16 mouse cellular contexts compared by ENCODE assay signal in the genomic region with DNA sequence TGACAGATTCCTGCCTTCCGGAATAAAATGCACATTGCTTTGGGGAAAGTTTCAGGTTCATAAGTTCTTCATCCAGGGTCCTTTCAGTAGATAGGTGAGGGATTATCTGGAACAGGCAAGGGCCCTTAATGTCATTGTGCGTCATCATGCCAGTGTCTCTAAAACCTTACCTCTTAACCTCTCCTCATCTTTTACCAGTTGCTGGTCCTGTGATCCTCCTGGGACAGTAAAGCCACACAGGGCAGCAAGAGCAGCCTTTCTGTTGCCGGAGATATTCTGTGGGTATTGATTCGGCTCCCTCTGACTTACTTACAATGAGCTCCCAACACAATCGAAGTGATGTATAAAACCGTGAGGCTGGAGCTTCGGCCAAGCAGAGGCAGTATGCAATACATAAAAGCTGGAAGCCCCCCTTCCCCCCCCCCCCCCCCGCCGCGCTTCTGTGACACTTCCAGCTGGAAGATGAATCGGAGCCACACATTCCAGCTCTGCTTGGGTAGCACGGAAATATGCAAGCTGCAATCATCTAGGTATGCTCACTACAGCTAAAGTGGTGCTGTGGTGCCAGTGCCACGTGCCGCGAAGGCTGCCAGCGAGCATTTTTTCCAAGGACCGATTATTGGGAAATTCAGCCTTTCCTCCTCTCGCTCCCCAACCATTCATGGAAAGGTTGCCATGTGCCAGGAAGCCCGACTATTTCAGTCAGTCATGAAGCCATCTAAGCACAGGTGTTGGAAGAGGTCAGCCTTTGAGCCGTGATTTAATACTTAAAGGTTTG.
DNase-seq lines count a peak whose midpoint lies in the region; ATAC-seq and TF ChIP-seq lines count a peak whose summit lies in the region.
"Had no signal": no experiment of that assay in that cellular context is flagged by ENCODE, and none has a peak within 500 bp of the region (broad histone marks: within the 10 kb centered on the region; RNA-seq: fewer than 3 reads in every experiment).

No protein-coding gene starts in this region.

- no peak for TF ChIP-seq EP300 in lung, postnatal 0 days (IDR thresholded peaks at IDR 0.05)

- no peak for TF ChIP-seq CTCF in lung, postnatal 0 days (IDR thresholded peaks at IDR 0.05)
- TF ChIP-seq CTCF in lung, adult 2 months (IDR thresholded peaks at IDR 0.05; ENCODE audit: insufficient read depth, low read length): no peak

- DNase-seq in adrenal gland, postnatal 14 days: peak; percentile 27
- DNase-seq in adrenal gland, postnatal 36 days: no peak
- DNase-seq in hindbrain, embryonic 11.5 days (ENCODE audit: low spot score): no peak
- DNase-seq in lung, postnatal 0 days (ENCODE audit: low spot score): peak; percentile 28
- DNase-seq in lung, adult 2 months: no peak
- peak; percentile 71 for DNase-seq in fibroblast of lung, adult 2 months (ENCODE audit: low read depth)
- DNase-seq: heart, postnatal 36 days; kidney, adult 11 months; kidney, postnatal 14 days; layer of hippocampus, adult 9-11 months; liver, embryonic 13.5 days; thymus, postnatal 25 days had no signal

- H3K4me1 ChIP-seq in hindbrain, embryonic 13.5 days (replicated peaks): peaks cover 29% of the 10 kb centered on the region
- H3K4me1 ChIP-seq in hindbrain, embryonic 11.5 days (replicated peaks; ENCODE audit: control insufficient read depth, insufficient read depth, low read length): peaks cover 3% of the 10 kb centered on the region; the same call in 1 of the 2 replicates
- no peaks in the 10 kb centered on the region for H3K4me1 ChIP-seq in lung, postnatal 0 days (ENCODE audit: insufficient read depth, low read depth, low read length)
- no peaks in the 10 kb centered on the region for H3K4me1 ChIP-seq in lung, adult 2 months (ENCODE audit: control insufficient read depth, insufficient read depth, low read length)
- peaks cover 10% of the 10 kb centered on the region for H3K4me1 ChIP-seq in intestine, embryonic 16.5 days (ENCODE audit: control insufficient read depth, insufficient read depth, low read length)
- H3K4me1 ChIP-seq: liver, embryonic 13.5 days had no signal

- H3K4me3 ChIP-seq in hindbrain, embryonic 13.5 days: no peak overlapping the region
- H3K4me3 ChIP-seq in hindbrain, embryonic 11.5 days (ENCODE audit: low read depth, low read length): no peak overlapping the region
- H3K4me3 ChIP-seq in lung, postnatal 0 days (ENCODE audit: low read depth, low read length): no peak overlapping the region
- H3K4me3 ChIP-seq in lung, adult 2 months (replicated peaks; ENCODE audit: extremely low read depth, low read depth, low read length): no peak overlapping the region
- H3K4me3 ChIP-seq in intestine, embryonic 16.5 days (ENCODE audit: low read length): no peak overlapping the region
- H3K4me3 ChIP-seq: heart, embryonic 12.5 days; liver, embryonic 13.5 days; midbrain, embryonic 12.5 days had no signal

- TF ChIP-seq POLR2A in lung, adult 2 months (IDR thresholded peaks at IDR 0.05; ENCODE audit: borderline replicate concordance, extremely low read depth, low read depth, low read length): no peak

- no peak overlapping the region for H3K4me2 ChIP-seq in hindbrain, embryonic 13.5 days
- no peak overlapping the region for H3K4me2 ChIP-seq in hindbrain, embryonic 11.5 days (replicated peaks; ENCODE audit: low read depth, low read length)
- H3K4me2 ChIP-seq in lung, postnatal 0 days (replicated peaks; ENCODE audit: low read depth, low read length): no peak overlapping the region
- H3K4me2 ChIP-seq in intestine, embryonic 16.5 days (ENCODE audit: low read depth, low read length): no peak overlapping the region
- H3K4me2 ChIP-seq: heart, embryonic 12.5 days; liver, embryonic 13.5 days; midbrain, embryonic 12.5 days had no signal

- no peaks in the 10 kb centered on the region for H3K36me3 ChIP-seq in hindbrain, embryonic 13.5 days
- H3K36me3 ChIP-seq in hindbrain, embryonic 11.5 days (ENCODE audit: control insufficient read depth, insufficient read depth, low read length): no peaks in the 10 kb centered on the region
- H3K36me3 ChIP-seq in lung, postnatal 0 days (ENCODE audit: insufficient read depth, low read length): no peaks in the 10 kb centered on the region
- H3K36me3 ChIP-seq in intestine, embryonic 16.5 days (ENCODE audit: control insufficient read depth, insufficient read depth, low read length): no peaks in the 10 kb centered on the region
- H3K36me3 ChIP-seq: heart, embryonic 12.5 days; liver, embryonic 13.5 days; midbrain, embryonic 12.5 days had no signal

- no peak overlapping the region for H3K9ac ChIP-seq in hindbrain, embryonic 13.5 days
- no peak overlapping the region for H3K9ac ChIP-seq in hindbrain, embryonic 11.5 days (ENCODE audit: low read depth, low read length)
- H3K9ac ChIP-seq in lung, postnatal 0 days (replicated peaks; ENCODE audit: low read depth): no peak overlapping the region
- no peak overlapping the region for H3K9ac ChIP-seq in intestine, embryonic 16.5 days (ENCODE audit: low read depth, low read length)
- H3K9ac ChIP-seq: heart, embryonic 12.5 days; liver, embryonic 13.5 days; midbrain, embryonic 12.5 days had no signal

- H3K27ac ChIP-seq in hindbrain, embryonic 13.5 days: 0 out of 2 replicates have a peak overlapping the region, but pooled peaks have one; percentile 4
- no peak overlapping the region for H3K27ac ChIP-seq in hindbrain, embryonic 11.5 days (ENCODE audit: low read depth, low read length)
- no peak overlapping the region for H3K27ac ChIP-seq in lung, postnatal 0 days (ENCODE audit: low read length)
- H3K27ac ChIP-seq in intestine, embryonic 16.5 days (ENCODE audit: low read length): no peak overlapping the region
- H3K27ac ChIP-seq: liver, embryonic 13.5 days; midbrain, embryonic 12.5 days had no signal

- no peaks in the 10 kb centered on the region for H3K27me3 ChIP-seq in hindbrain, embryonic 13.5 days
- no peaks in the 10 kb centered on the region for H3K27me3 ChIP-seq in hindbrain, embryonic 11.5 days (ENCODE audit: control insufficient read depth, insufficient read depth, low read length)
- H3K27me3 ChIP-seq in lung, postnatal 0 days (replicated peaks; ENCODE audit: insufficient read depth, low read length): no peaks in the 10 kb centered on the region
- no peaks in the 10 kb centered on the region for H3K27me3 ChIP-seq in intestine, embryonic 16.5 days (replicated peaks; ENCODE audit: control insufficient read depth, insufficient read depth, low read length)
- H3K27me3 ChIP-seq: heart, embryonic 12.5 days had no signal

- no peaks in the 10 kb centered on the region for H3K9me3 ChIP-seq in hindbrain, embryonic 13.5 days
- H3K9me3 ChIP-seq in hindbrain, embryonic 11.5 days (ENCODE audit: control insufficient read depth, low read length): no peaks in the 10 kb centered on the region
- no peaks in the 10 kb centered on the region for H3K9me3 ChIP-seq in lung, postnatal 0 days (ENCODE audit: low read length)
- no peaks in the 10 kb centered on the region for H3K9me3 ChIP-seq in intestine, embryonic 16.5 days (ENCODE audit: control insufficient read depth, low read length)
- H3K9me3 ChIP-seq: heart, embryonic 12.5 days; liver, embryonic 13.5 days; midbrain, embryonic 12.5 days had no signal

- ATAC-seq in hindbrain, embryonic 13.5 days (ENCODE audit: low FRiP score): peak; percentile 54
- ATAC-seq in hindbrain, embryonic 11.5 days (ENCODE audit: low FRiP score): no peak
- no peak for ATAC-seq in lung, postnatal 0 days
- ATAC-seq in intestine, embryonic 16.5 days: no peak

- WGBS in hindbrain, embryonic 13.5 days: 59% methylated on average over 20 of the region's 20 CpGs
- 68% methylated on average over 20 of the region's 20 CpGs for WGBS in hindbrain, embryonic 11.5 days
- 65% methylated on average over 18 of the region's 20 CpGs for WGBS in lung, postnatal 0 days
- 67% methylated on average over 20 of the region's 20 CpGs for WGBS in lung, adult 2 months
- WGBS in intestine, embryonic 16.5 days: 65% methylated on average over 20 of the region's 20 CpGs

Comparison
In these comparisons a context has a peak if more than half of its experiments do, and no peak if none do; other contexts are left out.
1. DNase-seq: peak in adrenal gland, postnatal 14 days (single experiment), lung, postnatal 0 days (single experiment) and fibroblast of lung, adult 2 months (single experiment); none in adrenal gland, postnatal 36 days (0 of 2), hindbrain, embryonic 11.5 days (single experiment) and lung, adult 2 months (single experiment).